Mouse (Mus musculus) lung, postnatal 14 days (tissue): ENCODE measurements at regions not wholly inside any gene's neighbourhood (a gene's known extent, or its start where the extent isn't known, plus 50 kb on each side); places are given as distances from the start of the nearest gene placed in this dataset.

ENCODE experiments used
- DNase-seq: peaks from one replicate; pipeline ENCODE4 v3.0.0; 2021

DNA sequence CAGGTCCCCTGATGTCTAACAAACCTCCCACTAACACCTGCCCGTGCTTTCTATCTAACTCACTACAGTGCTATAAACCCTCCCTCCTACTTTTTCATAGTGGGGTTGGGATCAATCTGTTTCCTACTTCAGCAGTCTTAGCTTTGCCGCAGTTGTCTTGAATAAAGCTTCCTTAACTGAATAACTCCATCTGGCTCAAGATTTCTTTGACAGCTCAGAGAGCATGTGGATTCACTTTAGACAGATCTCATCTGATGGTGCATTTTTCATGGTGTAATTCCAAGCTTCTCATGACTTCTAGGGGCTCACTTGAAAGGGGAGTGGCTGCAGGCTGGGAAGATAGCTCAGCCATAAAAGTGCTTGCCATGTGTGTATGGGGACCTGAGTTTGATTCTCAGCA lies 313.2 kb upstream of the Dpyd start:
- no peak for DNase-seq

DNA sequence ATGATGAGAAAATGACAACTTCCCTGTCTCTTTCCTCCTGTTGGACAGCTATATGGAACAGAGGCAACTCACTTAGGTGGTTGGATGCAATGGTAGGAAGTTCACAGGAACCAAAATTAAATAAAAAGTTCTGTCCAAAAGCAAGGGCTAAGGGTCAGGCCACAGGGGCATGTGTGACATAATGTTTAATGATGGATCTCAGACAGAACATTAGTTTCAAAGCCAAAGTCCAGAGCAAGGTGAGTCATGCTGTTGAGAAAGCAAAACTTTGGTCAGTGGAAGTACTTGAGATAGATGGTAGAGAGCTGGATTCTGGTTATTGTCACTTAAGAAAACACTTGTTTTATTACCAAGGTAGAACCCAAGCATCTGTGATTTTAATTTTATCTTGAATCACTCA lies 286.0 kb upstream of the Dpyd start:
- DNase-seq = no peak

DNA sequence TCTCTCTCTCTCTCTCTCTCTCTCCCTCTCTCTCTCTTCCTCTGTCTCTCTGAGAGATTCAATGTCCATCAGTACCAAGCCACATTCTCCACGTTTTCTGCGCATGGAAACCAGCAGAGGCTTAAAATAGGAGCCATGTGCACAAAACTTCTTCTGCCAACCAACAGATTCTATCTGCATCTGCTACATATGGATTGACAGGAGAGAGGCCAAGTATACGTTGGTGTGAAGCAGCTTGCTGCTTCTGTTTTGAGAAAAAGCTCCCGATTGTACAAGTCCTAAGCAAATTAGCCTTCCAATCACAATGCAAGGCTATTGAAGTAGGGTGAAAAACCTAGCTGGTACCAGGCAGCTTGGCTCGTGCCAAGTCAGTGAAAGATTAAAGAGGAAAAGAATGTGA lies 283.7 kb upstream of the Dpyd start:
- no peak for DNase-seq

DNA sequence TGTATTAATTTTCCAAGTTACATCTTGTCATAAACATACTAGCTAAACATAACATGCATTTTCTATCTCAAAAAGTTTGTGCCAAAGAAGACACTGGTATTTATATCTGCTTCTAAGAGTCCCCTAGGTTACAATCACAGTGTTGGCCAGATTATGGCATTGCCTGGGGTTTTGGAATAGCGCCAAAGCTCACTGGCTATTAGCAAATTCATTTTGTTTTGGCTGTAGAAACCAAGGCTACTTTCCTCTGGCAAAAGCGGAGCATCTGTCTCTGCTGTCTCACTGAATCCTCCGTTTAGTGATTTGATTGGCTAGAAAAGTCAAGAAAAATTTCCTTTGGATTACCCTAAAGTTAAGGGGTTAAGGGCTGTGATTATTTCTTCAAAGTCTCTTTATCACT lies 275.0 kb upstream of the Dpyd start:
- DNase-seq = peak; percentile 2

DNA sequence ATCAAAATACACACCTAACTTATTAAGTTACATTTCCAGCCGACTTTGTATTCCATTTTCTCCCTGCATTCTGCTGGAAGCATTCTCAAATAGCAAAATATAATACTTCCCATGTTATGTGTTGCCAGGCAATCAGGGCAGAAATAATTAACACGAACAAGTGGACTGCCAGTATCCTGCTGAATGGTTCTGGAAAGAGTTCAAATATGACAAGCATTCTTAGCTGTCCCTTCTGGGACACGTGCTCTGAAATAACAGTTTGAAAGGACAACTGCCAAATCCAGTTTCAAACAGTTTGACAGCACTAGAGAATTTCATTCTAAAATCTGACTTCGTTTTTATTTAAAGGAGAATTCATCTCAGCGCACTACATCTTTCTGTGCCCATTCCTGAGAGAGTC lies 236.8 kb upstream of the Dpyd start:
- DNase-seq = no peak

DNA sequence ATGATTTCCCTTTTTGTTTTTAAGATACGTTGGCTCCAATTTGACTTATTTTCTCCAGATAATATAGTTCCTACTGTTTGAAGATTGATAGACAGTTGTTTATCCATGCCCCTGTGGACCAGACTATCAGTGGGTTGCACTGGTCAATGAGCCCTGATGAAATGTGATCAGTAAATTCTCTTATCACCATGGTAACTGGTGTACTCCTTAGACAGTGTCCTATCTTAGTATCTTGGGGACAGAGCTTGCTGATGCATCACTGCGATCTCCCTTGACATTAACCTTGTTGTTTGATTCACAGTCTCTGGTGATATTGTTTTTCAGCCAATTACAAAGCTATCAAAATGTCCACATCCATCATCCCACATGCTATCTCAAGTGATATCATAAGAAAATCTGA lies 233.7 kb upstream of the Dpyd start:
- DNase-seq = no peak

DNA sequence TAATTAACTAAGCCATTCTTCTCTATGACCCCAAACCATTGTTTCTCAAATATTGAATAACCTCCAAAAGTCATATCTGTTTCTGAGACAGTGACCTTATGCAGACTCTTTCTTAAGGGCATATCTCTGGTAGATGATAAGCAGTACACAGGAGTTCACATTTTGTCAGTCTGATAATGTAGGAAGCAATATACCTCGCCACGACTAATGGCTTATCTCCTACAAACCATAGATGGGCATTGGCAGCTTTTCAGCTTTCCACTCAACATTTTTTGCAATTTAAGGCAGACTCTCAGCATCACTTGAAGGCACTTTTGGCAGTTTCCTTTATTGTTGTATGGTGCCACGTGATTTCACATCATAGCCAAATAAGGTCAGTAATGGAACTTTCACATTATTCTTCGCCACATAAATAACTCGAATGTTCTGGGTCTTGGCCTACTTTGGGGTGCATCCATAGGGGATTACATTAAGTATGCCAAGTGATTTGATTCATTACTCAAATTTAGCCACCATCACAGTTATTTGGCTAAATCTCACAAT lies 232.7 kb upstream of the Dpyd start:
- no peak for DNase-seq

DNA sequence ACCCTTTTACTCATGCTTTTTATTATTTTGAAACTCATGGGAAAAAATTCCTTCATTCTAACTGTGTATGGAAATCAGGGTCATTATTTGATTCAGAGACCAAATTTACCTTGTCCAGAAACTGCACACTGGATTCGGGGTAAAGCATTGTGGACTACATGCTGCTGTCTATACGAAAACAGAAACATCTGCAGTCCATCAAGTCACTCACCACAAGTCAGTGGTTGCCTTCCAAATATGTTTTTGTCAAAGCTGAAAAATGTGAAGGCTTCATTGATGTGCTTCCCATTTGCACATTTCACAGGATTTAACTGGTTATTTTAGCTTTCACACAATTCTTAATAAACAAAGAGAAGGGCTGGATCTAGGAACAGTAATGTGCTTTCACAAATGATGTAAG lies 230.4 kb upstream of the Dpyd start:
- DNase-seq = no peak

DNA sequence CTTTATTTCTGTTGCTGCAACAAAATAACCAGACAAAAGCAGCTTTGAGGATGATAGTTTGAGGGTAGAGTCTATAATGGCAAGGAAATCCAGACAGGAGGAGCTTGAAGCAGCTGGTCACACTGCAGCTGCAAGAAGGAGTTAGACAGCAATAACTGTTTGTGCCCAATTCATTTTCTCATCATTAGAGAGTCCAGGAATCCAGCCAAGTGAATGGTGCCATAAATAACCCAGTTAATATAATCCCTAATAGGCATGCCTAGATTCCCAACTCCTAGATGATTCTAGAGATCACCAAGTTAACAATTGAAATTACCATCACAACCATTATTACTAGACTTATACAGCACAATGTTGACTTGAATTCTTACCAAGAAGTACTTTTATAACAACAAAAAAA lies 223.2 kb upstream of the Dpyd start:
- no peak for DNase-seq

DNA sequence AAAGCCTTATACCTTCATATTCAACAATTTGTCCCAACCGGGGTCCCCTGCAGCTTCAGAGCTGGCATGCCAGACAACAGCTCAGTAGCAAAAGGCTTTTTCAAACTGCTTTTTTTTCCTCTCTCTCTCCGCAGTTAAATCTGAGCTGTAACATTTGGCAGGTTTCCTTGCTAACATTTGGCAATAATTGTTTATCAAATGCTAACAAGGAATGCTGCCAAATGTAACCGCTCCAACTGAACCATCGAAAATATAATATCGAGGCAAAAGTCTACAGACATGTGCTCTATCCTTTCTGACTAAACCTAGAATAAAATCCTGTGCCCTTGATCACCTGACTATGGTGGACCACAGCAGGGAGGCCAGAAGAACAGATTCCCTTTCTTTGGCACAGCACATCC lies 200.2 kb upstream of the Dpyd start:
- DNase-seq = no peak
